Mouse (Mus musculus): ENCODE data around the gene Ndufb2.

- TF ChIP-seq POLR2A (IDR thresholded peaks at IDR 0.05; ENCODE audit: control insufficient read depth in 1 of 2, insufficient read depth in 1 of 2, low read depth in 1 of 2, low read length in 2 of 2, poor library complexity in 1 of 2) = no peak
- no peak for TF ChIP-seq EP300 (IDR thresholded peaks at IDR 0.05; ENCODE audit: low read depth in 1 of 2, low read length in 2 of 2)
- TF ChIP-seq MXI1 (IDR thresholded peaks at IDR 0.05; ENCODE audit: low read depth, low read length) = no peak
- no peak for TF ChIP-seq GATA1 (IDR thresholded peaks at IDR 0.05; ENCODE audit: low read depth, low read length)
- no peak for TF ChIP-seq MAX (IDR thresholded peaks at IDR 0.05; ENCODE audit: low read length)
These were observed 33.0 kb upstream of the Ndufb2 start for GRCm38 (mm10) chr6:39559276-39559939.
